Mouse (Mus musculus): ENCODE data around the gene Retnla. TPM values are rescaled to one million over a fixed set of nuclear protein-coding genes. Genes with fewer than 3 reads are reported as not detected.
A peak's percentile ranks its signal among the peaks of the same experiment; 100 is the strongest.

Gene Retnla
- total RNA-seq (2022) = 1 to 10 TPM in 3 of 4 experiments, under 1 TPM in 1; 0.47 to 5.3 (median 2.0) TPM

DNA sequence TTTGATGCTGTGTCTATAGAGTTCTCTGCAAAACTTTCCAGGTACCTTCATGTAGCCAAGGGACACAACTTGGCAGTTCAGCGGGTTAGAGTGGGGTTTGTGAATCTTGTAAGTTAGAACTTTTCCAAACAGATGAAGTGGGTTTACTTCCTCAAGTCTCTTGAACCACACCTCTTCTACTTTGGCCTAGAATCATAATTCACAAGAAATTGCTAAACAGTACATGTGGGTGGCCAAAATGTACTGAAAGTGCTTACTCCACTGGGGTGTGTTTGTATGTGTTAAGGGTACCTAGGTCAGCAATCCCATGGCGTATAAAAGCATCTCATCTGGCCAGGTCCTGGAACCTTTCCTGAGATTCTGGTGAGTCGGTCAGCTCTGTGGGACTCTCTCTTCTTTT lies at the start of gene Retnla:
Retnla (plus strand) TSS at position 286 of the 400 bp plus-strand sequence.
- no peak for DNase-seq (ENCODE audit: low spot score)

DNA sequence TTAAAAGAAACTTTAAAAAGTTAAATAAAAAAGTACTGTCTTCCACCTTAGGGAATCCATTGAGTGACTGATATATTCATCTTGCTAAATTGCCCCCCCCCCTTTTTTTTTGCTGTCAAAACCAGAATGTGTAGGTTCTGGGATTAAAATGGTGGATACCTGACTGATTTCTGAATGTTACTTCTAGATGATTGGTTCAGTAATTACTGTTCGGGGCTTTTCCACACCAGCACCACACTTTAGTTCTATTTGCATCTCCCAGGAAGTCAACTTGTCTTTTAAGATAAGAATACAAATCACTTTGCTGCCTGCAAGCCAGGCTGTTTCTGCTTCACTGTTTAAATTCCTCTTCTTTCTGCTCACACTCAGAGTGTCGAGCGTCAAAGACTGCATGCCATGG lies 44.1 kb upstream of the Retnla start:
- no peak for DNase-seq (ENCODE audit: low spot score)

DNA sequence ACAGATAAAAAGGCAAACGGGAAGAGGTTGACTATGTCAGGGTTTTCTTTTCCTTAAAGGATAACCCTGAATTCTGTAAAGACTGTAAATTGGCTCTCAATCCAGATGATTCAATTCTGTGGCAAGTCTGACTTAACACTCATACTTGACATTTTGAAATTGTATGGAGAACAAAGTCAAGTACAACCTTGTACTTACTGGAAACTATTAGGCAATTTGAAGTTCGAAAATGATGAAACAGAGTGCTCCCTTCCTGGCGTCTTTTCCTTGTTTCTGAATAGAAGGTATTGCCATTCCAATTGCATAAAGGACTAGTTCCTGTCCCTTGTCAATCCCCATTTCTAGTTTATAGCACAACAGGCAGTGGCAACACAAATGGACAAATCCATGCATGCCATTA lies 42.9 kb upstream of the Retnla start:
- no peak for DNase-seq (ENCODE audit: low spot score)

DNA sequence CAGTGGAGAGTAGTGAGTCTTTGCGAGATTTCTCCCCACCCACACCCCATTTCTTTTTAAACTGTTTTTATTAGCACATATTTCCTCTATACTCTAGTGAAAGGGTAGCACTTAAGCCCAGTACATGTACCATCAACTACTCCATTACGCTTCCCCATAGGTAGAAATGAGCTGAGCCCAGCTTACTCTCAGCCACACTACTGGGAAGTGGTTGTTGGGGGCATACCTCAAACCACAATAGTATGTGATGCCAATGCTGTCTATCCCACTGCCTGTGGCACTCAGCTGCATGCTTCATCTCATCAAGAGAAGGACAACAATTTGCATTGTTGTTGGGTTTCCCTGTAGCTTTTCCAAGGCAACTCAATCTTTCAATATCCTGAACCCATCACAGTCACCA lies 41.4 kb upstream of the Retnla start:
- DNase-seq (ENCODE audit: low spot score) = no peak

DNA sequence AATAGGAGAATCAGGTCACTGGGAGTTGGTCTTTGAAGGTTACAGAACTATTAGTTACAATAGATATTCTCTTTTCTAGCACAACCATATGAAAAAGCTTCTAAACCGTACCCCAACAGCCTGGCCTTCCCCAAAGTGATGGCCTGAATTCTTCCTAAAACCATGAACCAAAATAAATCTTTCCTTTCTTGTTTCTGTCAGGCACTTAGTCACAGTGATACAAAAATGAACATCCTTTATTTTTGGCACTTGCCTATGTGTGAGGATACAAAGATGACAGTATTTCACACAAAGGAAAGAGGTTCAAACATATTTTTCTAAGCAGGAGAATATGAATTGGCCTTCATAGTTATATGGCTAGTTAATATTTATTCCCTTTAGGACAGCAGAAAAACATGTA lies 36.9 kb upstream of the Retnla start:
- no peak for DNase-seq (ENCODE audit: low spot score)

DNA sequence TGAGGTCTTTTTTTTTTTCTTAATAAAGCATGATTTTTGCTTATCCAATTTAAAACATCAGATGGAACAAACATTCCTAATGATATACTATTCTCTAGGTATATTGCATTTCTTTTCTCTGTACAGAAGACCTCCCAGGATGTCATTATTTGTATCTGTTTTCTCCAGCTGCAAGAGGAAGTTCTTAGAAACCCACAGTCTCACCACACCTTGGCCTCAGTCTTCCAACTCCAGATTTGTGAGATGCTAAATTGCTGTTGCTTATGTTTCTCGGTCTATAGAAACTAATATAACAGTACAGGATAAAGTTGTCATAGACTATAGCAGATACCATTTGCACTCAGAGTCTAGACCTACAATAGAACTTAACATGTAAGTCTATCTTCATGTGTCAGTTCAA lies 35.8 kb upstream of the Retnla start:
- no peak for DNase-seq (ENCODE audit: low spot score)

DNA sequence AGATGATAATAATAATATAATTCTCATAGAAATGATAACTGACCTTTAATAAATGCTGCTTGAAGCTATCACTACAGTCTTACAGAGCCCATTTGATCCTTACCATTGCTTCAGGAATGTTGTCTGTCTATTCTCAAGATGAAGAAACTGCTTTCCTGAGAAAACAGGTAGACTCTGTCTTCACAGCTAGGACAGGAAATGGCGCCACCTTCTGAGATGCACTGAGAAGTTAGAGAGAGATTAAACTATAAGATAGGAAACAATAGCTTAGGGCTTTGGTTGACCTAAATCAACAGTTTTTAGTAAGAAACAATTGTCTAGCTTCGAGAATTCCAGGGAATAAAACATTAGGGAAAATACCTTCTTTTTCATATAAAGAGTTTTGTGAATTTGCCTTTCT lies 33.0 kb upstream of the Retnla start:
- DNase-seq (ENCODE audit: low spot score) = no peak

DNA sequence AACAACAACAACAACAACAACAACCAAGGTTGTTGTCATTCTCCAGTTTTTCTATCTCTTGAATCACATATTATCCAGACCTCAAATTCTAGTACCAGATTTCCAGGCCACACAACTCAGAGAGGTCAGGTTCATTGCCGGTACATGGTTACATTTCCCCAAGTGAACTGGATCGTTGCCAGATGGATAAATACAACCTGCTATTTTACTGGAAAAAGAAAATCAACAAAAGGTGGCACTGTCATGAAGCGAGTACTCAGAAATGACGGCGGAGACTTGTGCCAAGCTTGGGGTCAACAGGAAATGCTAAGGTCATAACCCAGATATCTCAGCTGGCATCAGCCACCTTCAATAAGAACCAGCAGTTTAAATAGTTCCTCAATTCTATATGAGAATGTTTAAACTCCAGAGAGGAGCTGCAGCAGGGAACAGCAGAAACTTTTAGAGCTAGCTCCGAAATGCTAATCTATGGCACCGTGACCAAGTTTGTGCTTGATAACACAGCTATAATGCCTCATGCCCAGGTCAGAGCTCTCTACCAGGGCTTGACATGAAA lies 30.4 kb upstream of the Retnla start:
- no peak for DNase-seq (ENCODE audit: low spot score)

DNA sequence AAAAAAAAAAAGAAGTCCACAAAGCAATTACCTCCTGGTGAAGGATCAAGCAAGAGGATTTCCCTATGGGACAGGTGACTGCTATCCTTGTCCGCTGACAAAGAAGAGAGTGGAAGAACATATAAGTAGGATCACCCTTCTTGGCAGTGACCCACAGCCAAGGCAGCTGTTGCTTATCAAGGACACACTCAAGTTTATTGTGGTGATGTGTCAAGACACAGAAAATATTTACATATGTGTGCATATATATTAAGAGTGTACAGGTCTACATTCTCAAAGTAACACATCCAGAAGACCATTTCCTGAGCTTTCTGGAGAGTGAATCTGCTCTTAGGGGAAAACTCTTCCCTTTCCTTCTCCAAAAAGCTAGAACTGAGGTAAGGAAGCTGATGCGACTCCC lies 25.7 kb upstream of the Retnla start, which contains the start of gene Retnlb:
Retnlb (plus strand) TSS at position 162 of the 400 bp plus-strand sequence.
- DNase-seq (ENCODE audit: low spot score) = no peak

DNA sequence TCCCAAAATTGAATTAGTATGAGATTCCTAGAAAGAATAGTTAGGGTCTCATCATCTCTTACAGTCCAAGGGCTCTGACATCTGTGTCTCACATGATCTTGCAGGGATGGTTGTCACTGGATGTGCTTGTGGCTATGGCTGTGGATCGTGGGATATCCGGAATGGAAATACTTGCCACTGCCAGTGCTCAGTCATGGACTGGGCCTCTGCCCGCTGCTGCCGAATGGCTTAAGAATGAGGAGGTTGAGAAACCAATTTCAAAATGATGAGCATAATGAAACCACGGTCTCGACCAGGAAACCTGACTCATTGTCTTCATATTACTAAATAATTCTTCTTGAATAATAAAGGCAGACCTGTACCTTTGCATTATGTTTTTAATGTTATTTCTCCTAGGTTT lies 23.8 kb upstream of the Retnla start:
- no peak for DNase-seq (ENCODE audit: low spot score)

DNA sequence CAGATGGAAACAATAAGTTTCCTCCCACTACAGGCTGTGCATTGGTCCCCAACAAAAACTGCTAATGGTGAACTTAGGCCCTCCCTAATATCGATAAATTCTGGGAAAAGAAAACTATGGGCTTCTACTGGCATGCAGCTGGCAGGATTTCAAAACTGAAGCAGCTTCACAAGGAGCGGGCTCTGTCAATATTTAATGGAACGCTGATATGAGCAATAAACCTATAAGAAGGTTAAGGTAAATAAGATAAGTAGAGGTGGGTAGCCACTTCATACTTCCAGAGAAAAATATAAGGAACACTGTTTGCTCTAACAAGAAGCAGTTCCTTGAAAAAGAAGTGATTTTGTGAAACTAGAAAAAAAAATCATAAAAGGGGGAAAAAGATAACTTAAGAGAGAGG lies 15.9 kb upstream of the Retnla start:
- DNase-seq (ENCODE audit: low spot score) = no peak

DNA sequence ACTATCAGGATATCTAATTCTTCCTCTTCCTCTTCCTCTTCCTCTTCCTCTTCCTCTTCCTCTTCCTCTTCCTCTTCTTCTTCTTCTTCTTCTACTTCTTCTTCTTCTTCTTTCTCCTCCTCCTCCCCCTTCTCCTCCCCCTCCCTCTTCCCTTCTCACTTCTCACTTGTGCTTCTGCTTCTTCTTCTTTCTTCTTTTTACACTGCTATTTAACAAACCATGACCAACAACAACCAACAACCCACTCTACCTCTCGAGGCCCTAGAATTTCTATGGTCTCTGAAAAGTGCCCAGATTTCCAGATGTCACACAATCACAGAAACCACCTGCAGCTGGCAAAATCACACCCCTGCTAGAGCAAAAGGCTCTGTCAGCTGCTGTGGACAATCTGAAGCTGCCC lies 14.7 kb upstream of the Retnla start:
- no peak for DNase-seq (ENCODE audit: low spot score)

DNA sequence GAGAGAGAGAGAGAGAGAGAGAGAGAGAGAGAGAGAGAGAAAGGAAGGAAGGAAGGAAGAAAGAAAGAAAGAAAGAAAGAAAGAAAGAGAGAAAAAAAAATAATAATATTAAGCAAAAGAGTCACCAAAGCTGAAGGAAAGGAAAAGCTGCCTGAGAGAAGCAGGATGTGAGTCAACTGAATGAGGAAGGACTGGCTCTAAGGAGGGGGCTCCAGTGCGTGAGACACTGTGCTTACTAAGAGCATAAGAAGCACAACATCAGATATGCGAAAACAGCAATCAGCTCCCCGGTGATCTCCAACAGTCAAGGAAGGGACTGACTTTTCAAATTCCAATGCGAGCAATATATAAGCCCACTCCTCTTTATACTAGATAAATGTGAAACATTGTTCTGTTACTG lies 13.3 kb upstream of the Retnla start:
- no peak for DNase-seq (ENCODE audit: low spot score)

DNA sequence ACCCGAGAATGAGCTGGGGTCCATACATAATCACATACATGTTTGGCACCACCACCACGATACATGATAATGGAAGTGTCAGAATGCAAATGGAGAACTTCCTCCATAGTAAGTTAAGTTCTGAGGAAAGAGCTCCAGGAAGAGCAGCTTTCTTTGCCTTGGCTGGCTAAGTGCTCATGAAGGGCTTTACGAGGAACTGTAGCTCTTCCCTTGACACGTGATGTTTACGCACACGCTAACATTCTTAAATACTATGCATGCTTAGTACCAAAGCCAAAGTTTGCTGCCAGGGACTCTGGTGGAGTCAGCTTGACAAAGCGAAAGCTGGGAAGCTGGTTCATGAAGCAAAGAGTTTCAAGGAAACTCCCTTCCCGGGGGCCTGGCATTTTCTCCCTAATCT lies 10.3 kb upstream of the Retnla start:
- no peak for DNase-seq (ENCODE audit: low spot score)

DNA sequence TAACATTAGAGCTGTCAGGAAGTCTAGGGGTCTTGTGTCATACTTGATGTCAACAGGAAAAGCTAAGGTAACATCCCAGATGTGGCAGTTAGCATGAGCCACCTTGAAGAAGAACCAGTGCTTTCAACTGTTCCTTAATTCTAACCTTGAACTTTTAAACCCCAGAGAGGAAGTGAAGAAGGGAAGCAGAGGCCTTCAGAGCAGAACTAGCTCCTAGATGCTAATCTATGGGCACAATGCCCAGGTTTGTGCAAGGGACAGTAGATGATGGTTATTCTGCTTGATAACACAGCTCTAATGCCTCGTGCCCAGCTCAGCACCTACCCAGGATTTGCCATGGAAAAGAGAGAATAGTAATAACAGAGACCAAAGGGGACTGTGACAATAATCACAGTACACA lies 8.7 kb upstream of the Retnla start:
- DNase-seq (ENCODE audit: low spot score) = peak; percentile 8

DNA sequence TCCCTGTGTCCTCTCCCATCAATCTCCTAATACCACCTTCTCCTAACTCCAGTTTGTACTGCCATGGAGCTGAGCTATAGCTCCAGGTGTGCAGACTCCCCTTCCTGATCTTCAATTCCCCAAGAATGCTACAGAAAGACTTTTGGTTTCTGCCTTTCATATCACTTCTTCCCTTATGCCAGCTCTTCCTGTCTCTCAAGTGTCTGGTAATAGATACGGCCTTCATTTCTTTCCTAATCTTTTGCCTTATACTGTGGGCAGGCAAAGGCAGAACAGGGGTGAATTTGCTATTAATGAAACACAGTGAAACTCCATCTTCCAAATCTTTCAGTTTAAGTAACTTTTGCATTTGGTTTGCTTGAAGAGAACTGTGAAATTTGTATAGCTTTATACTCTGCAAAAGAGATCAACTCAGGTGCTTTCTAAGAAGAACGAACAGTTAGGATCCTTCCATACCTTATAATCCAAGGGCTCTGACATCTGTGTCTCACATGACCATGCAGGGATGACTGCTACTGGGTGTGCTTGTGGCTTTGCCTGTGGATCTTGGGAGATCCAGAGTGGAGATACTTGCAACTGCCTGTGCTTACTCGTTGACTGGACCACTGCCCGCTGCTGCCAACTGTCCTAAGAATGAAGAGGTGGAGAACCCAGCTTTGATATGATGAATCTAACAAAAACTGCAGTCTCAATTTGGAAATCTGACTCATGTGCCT lies 1.5 kb downstream of the Retnla start:
- DNase-seq (ENCODE audit: low spot score) = no peak

DNA sequence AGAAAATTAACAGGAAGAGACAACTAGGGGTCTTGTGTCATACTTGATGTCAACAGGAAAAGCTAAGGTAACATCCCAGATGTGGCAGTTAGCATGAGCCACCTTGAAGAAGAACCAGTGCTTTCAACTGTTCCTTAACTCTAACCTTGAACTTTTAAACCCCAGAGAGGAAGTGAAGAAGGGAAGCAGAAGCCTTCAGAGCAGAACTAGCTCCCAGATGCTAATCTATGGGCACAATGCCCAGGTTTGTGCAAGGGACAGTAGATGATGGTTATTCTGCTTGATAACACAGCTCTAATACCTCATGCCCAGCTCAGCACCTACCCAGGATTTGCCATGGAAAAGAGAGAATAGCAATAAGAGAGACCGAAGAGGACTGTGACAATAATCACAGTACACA lies 22.7 kb downstream of the Retnla start:
- DNase-seq (ENCODE audit: low spot score) = peak; percentile 19

DNA sequence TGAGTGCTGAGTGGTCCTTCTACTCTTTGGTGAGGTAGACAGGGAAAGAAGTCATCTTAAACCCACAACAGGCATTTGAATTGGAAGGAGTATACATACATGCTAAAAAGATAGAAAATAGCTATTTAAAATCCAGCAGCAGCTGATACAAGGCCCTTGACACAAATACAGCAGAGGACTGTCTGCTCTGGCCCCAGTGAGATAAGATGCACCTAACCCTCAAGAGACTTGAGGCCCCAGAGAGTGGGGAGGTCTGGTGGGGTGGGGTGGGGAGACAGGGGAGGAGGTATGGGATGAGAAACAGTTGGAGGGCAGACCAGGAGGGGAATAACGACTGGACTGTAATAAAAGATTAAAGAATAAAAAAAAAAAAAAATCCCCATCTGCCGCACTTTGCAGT lies 25.3 kb downstream of the Retnla start:
- no peak for DNase-seq (ENCODE audit: low spot score)

DNA sequence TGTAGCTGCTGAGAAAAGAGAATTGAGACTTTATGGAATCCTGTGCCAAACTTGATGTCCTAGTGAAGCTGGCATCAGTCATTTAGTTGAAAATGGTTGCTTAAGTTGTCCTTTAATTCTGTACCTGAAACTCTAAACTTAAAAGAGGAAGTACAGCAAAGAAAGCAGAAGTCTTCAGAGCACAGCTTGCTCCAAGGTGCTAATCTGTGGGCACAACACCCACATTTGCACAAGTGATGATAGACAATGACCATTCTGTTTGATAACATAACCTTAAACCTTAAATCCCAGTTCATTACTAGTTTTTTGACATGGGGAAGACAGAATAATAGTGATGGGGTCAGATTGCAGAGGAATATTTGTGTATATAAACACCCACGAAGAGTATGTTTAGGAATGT lies 26.3 kb downstream of the Retnla start:
- DNase-seq (ENCODE audit: low spot score) = no peak

DNA sequence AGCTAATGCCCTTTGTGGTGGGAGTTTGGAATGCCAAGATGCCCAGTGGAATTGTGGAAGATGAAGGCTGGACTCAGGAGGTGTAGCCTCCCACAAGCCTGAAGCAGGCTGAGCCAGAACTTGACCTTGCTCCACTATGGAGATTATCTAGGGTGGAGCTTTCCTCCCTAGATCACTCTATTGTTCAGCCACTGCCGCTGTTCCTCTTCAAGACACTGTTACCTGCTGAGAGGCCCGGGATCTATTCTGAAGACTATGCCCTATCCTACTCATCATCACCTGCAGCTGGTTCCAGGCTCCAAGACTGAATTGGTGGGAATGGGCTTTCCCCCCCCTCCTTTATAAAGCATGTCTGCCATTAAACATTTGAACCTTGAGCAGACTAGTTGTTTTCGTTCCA lies 27.3 kb downstream of the Retnla start:
- no peak for DNase-seq (ENCODE audit: low spot score)

DNA sequence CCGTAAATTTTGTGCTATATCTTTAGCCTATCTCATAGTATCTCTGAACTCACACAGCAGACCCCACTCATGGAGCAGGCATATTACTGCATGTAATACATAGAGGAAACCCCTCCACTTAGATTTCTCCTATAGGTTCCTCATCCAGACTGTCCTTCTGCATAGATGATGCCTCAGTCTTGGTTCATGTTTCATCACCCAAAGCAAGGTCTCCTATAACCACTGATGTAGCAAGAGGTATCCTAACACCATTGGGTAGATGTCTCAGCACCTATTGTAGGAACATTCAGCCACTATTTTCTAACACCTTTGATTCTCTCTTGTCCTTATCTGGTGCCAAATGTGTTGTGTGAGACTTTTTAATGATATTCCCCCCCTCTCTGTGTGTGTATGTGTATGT lies 29.4 kb downstream of the Retnla start:
- no peak for DNase-seq (ENCODE audit: low spot score)

DNA sequence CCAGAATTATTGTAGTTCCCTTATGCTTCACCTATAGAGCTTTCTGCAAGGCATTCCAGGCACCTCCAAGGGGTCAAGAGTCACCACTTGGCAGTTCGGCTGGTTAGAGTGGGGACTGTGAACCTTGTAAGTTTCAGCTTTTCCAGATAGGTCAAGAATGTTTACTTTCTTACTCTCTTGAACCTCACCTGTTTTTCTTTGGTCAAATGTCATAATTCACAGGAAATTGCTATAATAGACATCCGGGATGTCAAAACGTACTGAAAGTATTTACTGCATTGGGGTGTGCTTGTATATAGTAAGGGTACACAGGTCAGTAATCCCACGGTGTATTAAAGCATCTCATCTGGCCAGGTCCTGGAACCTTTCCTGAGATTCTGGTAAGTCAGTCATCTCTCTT lies 30.0 kb downstream of the Retnla start, which contains the start of gene Retnlg:
Retnlg (plus strand) TSS at position 301 of the 400 bp plus-strand sequence.
- DNase-seq (ENCODE audit: low spot score) = no peak

DNA sequence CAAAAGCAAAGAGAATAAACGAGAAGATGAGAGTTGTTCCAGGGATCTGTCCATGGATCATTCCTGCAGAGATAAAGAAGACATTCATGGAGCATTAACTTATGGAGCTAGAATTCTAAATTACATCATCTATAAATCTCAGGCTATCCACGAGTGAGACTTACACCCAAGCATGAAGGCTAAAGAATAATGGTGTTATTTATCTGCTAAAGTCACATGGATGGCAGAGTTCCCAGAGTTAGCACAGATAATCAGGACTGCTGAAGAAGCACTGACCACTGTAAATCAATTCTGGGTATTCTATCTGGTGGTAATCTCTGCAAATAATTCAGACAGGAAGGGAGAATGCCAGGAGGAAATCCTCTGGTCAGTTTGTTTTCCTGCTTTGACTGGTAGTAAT lies 48.4 kb downstream of the Retnla start:
- DNase-seq (ENCODE audit: low spot score) = no peak
